Mouse (Mus musculus): Measurements from ENCODE around the gene Pkp3. TPM values are rescaled to one million over a fixed set of nuclear protein-coding genes. Genes with fewer than 3 reads are reported as not detected.
"Not testable (repeated sequence)": the region's sequence is repeated elsewhere in the genome, so short reads cannot be mapped to it uniquely, and the experiment has no call there.

Pkp3 gene
- 0.88 TPM for polyA plus RNA-seq (2012; fragmentation: generic; extraction: Trizol)
- long read RNA-seq, experiment 1, partial matches to known transcripts = 0 of 1 reads
- long read RNA-seq, experiment 1, other reads (novel, unspliced or antisense) = 1 of 1 reads
- long read RNA-seq, experiment 2, partial matches to known transcripts = 0 of 5 reads
- long read RNA-seq, experiment 2, other reads (novel, unspliced or antisense) = 4 of 5 reads

DNA sequence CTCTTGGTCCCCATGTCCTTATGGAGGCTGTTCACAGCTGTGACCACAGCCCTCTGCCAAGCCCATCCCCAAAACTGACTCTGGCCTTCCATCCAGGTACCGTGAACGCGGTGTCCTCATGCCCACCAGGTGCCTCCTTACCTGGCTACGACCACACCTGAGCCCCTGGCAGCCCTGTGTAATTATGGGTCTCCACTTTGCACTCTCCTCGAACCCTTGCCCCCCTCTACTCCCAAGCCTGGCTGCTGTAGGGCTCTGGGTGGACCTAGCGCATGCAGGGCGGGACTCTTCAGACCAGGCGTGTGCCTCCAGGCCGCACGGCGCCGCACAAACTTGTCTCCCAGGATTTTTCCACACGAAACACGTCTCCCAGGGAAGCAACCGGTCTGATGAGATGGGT, at the start of gene Pkp3:
Pkp3 (plus strand) TSS at position 378 of the 400 bp plus-strand sequence.
- H3K79me3 ChIP-seq (ENCODE audit: low read depth) = no peaks in the 10 kb centered on the region
- no peaks in the 10 kb centered on the region for H3K79me2 ChIP-seq (ENCODE audit: control insufficient read depth, insufficient read depth)
- TF ChIP-seq MYOD1 (IDR thresholded peaks at IDR 0.05; ENCODE audit: control insufficient read depth, insufficient read length, low read depth) = no peak
- TF ChIP-seq MAX (IDR thresholded peaks at IDR 0.05) = no peak
- TF ChIP-seq MYOG (IDR thresholded peaks at IDR 0.05; ENCODE audit: control insufficient read depth, extremely low read depth, insufficient read length) = no peak
- no peak for TF ChIP-seq FOSL1 (IDR thresholded peaks at IDR 0.05; ENCODE audit: insufficient read depth, low read length, poor library complexity, severe bottlenecking)
- TF ChIP-seq USF1 (IDR thresholded peaks at IDR 0.05; ENCODE audit: low read depth) = no peak
- TF ChIP-seq CEBPB (IDR thresholded peaks at IDR 0.05; ENCODE audit: low read depth) = no peak
- TF ChIP-seq CTCF (IDR thresholded peaks at IDR 0.05; ENCODE audit: control insufficient read depth, insufficient read depth, insufficient read length) = no peak
- H3ac ChIP-seq (ENCODE audit: control insufficient read depth, insufficient read length, low read depth) = no peak within 1 kb of the TSS
- no peaks in the 10 kb centered on the region for H3K27me3 ChIP-seq (ENCODE audit: control insufficient read depth, insufficient read depth, insufficient read length)
- H3K36me3 ChIP-seq (ENCODE audit: control insufficient read depth, insufficient read depth) = no peaks in the 10 kb centered on the region
- no peak within 1 kb of the TSS for H3K4me3 ChIP-seq (ENCODE audit: insufficient read depth, poor library complexity, severe bottlenecking)

DNA sequence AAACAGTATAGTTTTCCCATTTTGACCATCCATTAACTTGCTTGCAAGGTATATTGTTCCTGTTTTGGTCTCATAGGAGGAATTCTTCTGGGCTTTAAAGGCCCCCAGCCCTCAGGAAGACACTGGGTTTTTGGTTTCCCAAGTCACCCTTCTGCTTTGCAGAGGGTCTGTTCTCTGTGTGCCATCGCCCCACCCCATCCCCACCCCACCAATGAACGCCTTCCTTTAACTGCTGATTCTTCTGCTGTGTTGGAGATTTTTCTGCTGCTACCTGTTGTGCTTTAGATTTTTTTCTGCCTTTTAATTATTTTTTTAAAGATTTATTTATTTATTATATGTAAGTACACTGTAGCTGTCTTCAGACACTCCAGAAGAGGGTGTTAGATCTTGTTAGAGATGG, 49.2 kb upstream of the Pkp3 start, which contains the start of gene Gm17387:
Gm17387 (plus strand) TSS at position 301 of the 400 bp plus-strand sequence.
- Histone ChIP-seq H3K79me2 (ENCODE audit: control insufficient read depth, insufficient read depth) (no peaks in the 10 kb centered on the region), H3K4me3 (ENCODE audit: insufficient read depth, poor library complexity, severe bottlenecking) (no peak within 1 kb of the TSS), H3ac (ENCODE audit: control insufficient read depth, insufficient read length, low read depth) (no peak within 1 kb of the TSS), H3K79me3 (ENCODE audit: low read depth) (no peaks in the 10 kb centered on the region), H3K27me3 (ENCODE audit: control insufficient read depth, insufficient read depth, insufficient read length) (no peaks in the 10 kb centered on the region), H3K36me3 (ENCODE audit: control insufficient read depth, insufficient read depth) (no peaks in the 10 kb centered on the region)
- no peak for TF ChIP-seq MAX (IDR thresholded peaks at IDR 0.05)
- TF ChIP-seq CEBPB (IDR thresholded peaks at IDR 0.05; ENCODE audit: low read depth) = no peak
- TF ChIP-seq CTCF (IDR thresholded peaks at IDR 0.05; ENCODE audit: control insufficient read depth, insufficient read depth, insufficient read length) = no peak
- no peak for TF ChIP-seq USF1 (IDR thresholded peaks at IDR 0.05; ENCODE audit: low read depth)
- TF ChIP-seq MYOD1 (IDR thresholded peaks at IDR 0.05; ENCODE audit: control insufficient read depth, insufficient read length, low read depth) = no peak
- no peak for TF ChIP-seq MYOG (IDR thresholded peaks at IDR 0.05; ENCODE audit: control insufficient read depth, extremely low read depth, insufficient read length)
- no peak for TF ChIP-seq FOSL1 (IDR thresholded peaks at IDR 0.05; ENCODE audit: insufficient read depth, low read length, poor library complexity, severe bottlenecking)

DNA sequence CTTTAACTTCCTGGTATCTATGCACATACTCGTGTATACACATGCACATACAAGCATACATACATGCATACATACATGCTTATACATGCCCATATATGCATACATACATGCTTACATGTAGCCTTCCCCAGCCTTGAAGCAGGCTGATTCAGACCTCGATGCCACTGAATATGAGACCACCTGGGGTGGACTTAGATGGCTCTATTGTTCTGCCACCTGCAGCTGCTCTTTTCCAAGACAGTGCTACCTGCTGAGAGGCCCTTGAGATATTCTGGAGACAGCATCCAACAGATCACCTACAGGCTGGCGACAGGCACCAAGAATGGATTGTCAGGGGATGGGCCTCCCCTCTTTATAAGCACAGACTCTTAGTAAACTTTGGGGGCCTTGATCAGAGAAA, 47.6 kb upstream of the Pkp3 start:
- H3K36me3 ChIP-seq (ENCODE audit: control insufficient read depth, insufficient read depth) = no peaks in the 10 kb centered on the region
- H3K79me3 ChIP-seq (ENCODE audit: low read depth) = no peaks in the 10 kb centered on the region
- no peak overlapping the region for H3K4me3 ChIP-seq (ENCODE audit: insufficient read depth, poor library complexity, severe bottlenecking)
- no peaks in the 10 kb centered on the region for H3K79me2 ChIP-seq (ENCODE audit: control insufficient read depth, insufficient read depth)
- H3K27me3 ChIP-seq (ENCODE audit: control insufficient read depth, insufficient read depth, insufficient read length) = no peaks in the 10 kb centered on the region
- TF ChIP-seq CTCF (IDR thresholded peaks at IDR 0.05; ENCODE audit: control insufficient read depth, insufficient read depth, insufficient read length) (no peak), FOSL1 (IDR thresholded peaks at IDR 0.05; ENCODE audit: insufficient read depth, low read length, poor library complexity, severe bottlenecking) (no peak), USF1 (IDR thresholded peaks at IDR 0.05; ENCODE audit: low read depth) (no peak), MYOG (IDR thresholded peaks at IDR 0.05; ENCODE audit: control insufficient read depth, extremely low read depth, insufficient read length) (no peak), MAX (IDR thresholded peaks at IDR 0.05) (no peak), CEBPB (IDR thresholded peaks at IDR 0.05; ENCODE audit: low read depth) (no peak), MYOD1 (IDR thresholded peaks at IDR 0.05; ENCODE audit: control insufficient read depth, insufficient read length, low read depth) (no peak)
- no peak overlapping the region for H3ac ChIP-seq (ENCODE audit: control insufficient read depth, insufficient read length, low read depth)

DNA sequence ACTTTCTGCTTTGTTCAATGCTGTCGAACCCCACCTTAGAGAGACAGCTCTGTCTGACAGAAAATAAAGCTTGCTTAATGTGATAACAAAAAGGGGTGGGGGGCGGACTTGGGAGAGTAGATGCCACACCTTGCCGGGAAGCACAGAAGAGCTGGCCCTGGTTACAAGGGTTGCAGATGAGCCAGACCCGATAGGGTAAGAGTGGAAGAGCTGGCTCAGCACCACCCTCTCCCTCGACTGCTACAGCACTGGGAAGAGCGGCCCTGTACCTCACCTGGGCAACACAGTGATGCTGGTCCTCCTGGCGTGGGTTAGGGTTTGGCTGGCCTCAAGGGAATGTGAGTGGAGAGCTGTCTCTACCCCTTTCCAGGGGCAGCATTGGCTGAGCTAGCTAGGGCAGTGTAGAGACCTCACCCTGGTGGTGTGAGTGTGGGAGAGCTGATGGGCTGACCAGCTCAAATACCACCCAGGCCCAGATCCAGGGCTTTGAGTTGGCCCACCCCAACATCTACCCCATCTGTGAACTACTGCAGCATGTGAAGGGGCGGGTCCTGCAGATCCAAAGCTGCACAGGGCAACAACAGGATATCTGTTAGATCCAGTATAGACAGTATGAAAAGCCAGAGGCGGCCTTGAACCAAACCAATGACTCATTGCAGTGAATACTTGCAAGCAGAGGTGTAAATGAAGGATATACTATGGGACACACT, 45.4 kb upstream of the Pkp3 start:
- H3K79me3 ChIP-seq (ENCODE audit: low read depth) = no peaks in the 10 kb centered on the region
- TF ChIP-seq USF1 (IDR thresholded peaks at IDR 0.05; ENCODE audit: low read depth) (no peak), MYOG (IDR thresholded peaks at IDR 0.05; ENCODE audit: control insufficient read depth, extremely low read depth, insufficient read length) (no peak), MYOD1 (IDR thresholded peaks at IDR 0.05; ENCODE audit: control insufficient read depth, insufficient read length, low read depth) (no peak), FOSL1 (IDR thresholded peaks at IDR 0.05; ENCODE audit: insufficient read depth, low read length, poor library complexity, severe bottlenecking) (no peak), MAX (IDR thresholded peaks at IDR 0.05) (no peak), CEBPB (IDR thresholded peaks at IDR 0.05; ENCODE audit: low read depth) (no peak), CTCF (IDR thresholded peaks at IDR 0.05; ENCODE audit: control insufficient read depth, insufficient read depth, insufficient read length) (no peak)

GRCm38 (mm10) chr7:141036624-141037023, 41.4 kb upstream of the Pkp3 start:
- H3K4me3 ChIP-seq (ENCODE audit: insufficient read depth, poor library complexity, severe bottlenecking); H3K27me3 ChIP-seq (ENCODE audit: control insufficient read depth, insufficient read depth, insufficient read length); H3K79me2 ChIP-seq (ENCODE audit: control insufficient read depth, insufficient read depth); H3ac ChIP-seq (ENCODE audit: control insufficient read depth, insufficient read length, low read depth); H3K36me3 ChIP-seq (ENCODE audit: control insufficient read depth, insufficient read depth); H3K79me3 ChIP-seq (ENCODE audit: low read depth): not testable (repeated sequence)

More for the DNA sequence above, 45.4 kb upstream of the Pkp3 start:
- Histone ChIP-seq H3ac (ENCODE audit: control insufficient read depth, insufficient read length, low read depth) (no peak overlapping the region), H3K36me3 (ENCODE audit: control insufficient read depth, insufficient read depth) (no peaks in the 10 kb centered on the region), H3K4me3 (ENCODE audit: insufficient read depth, poor library complexity, severe bottlenecking) (no peak overlapping the region), H3K79me2 (ENCODE audit: control insufficient read depth, insufficient read depth) (no peaks in the 10 kb centered on the region), H3K27me3 (ENCODE audit: control insufficient read depth, insufficient read depth, insufficient read length) (no peaks in the 10 kb centered on the region)
